23 mouse cellular contexts compared by ENCODE assay signal in genomic region chr7:81319749-81320148, GRCm38 (mm10). TPM values are rescaled to one million over a fixed set of nuclear protein-coding genes. Genes with fewer than 3 reads are reported as not detected.
DNase-seq lines count a peak whose midpoint lies in the region; ATAC-seq and TF ChIP-seq lines count a peak whose summit lies in the region.
"Had no signal": no experiment of that assay in that cellular context is flagged by ENCODE, and none has a peak within 500 bp of the region (broad histone marks: within the 10 kb centered on the region; RNA-seq: fewer than 3 reads in every experiment).

No protein-coding gene starts in this region.

- no peaks in the 10 kb centered on the region for H3K27me3 ChIP-seq in intestine, embryonic 15.5 days (replicated peaks)
- H3K27me3 ChIP-seq: forebrain, embryonic 12.5 days; heart, embryonic 13.5 days; limb, embryonic 15.5 days; midbrain, embryonic 15.5 days had no signal

- H3K36me3 ChIP-seq in intestine, embryonic 15.5 days: no peaks in the 10 kb centered on the region
- H3K36me3 ChIP-seq: forebrain, embryonic 12.5 days; G1E; heart, embryonic 13.5 days; limb, embryonic 15.5 days; midbrain, embryonic 15.5 days had no signal

- peak overlapping the region; percentile 83 for H3K27ac ChIP-seq in bone marrow, adult 2 months (ENCODE audit: control insufficient read depth, insufficient read depth, low read depth, low read length, poor library complexity)
- H3K27ac ChIP-seq in intestine, embryonic 15.5 days: no peak overlapping the region
- H3K27ac ChIP-seq: forebrain, embryonic 12.5 days; heart, embryonic 13.5 days; hindbrain, postnatal 0 days; limb, embryonic 15.5 days; midbrain, embryonic 15.5 days had no signal

- TF ChIP-seq CTCF in bone marrow, adult 2 months (IDR thresholded peaks at IDR 0.05; ENCODE audit: control insufficient read depth, insufficient read depth, low read length): no peak

- DNase-seq in heart, adult 11 months: peak; percentile 79
- no peak for DNase-seq in heart, adult 9 months (ENCODE audit: low spot score in 2 of 2)
- peak; percentile 74 for DNase-seq in 3T3-L1 (ENCODE audit: low read depth, low spot score)
- DNase-seq in cerebellum, adult 18-20 months: no peak
- no peak for DNase-seq in left cerebral cortex, adult 8-10 months (ENCODE audit: low spot score in 2 of 2)
- DNase-seq: adrenal gland, postnatal 10 days; cerebellum, adult 9-10 months; gastrocnemius, postnatal 36 days; heart, postnatal 36 days; kidney, adult 9 months; layer of hippocampus, adult 9-11 months; spleen, adult 18-20 months; thymus, adult 18-20 months had no signal

- peak; percentile 83 for ATAC-seq in megakaryocyte, adult 5-6 weeks (ENCODE audit: poor library complexity, severe bottlenecking)
- no peak for ATAC-seq in intestine, embryonic 15.5 days
- ATAC-seq: CD4-positive, CD25-positive, alpha-beta regulatory T cell, adult 4 months; hindbrain, postnatal 0 days; midbrain, embryonic 15.5 days had no signal

- no peaks in the 10 kb centered on the region for H3K9me3 ChIP-seq in intestine, embryonic 15.5 days
- H3K9me3 ChIP-seq: forebrain, embryonic 12.5 days; G1E; heart, embryonic 13.5 days; limb, embryonic 15.5 days; midbrain, embryonic 15.5 days had no signal

- 31% methylated on average over 6 of the region's 6 CpGs for WGBS in bone marrow, adult 2 months
- WGBS in intestine, embryonic 15.5 days: 64% methylated on average over 6 of the region's 6 CpGs

- H3K4me2 ChIP-seq in intestine, embryonic 15.5 days (replicated peaks): no peak overlapping the region
- H3K4me2 ChIP-seq: forebrain, embryonic 12.5 days; heart, embryonic 13.5 days; limb, embryonic 15.5 days; midbrain, embryonic 15.5 days had no signal

- peaks cover 9% of the 10 kb centered on the region for H3K4me1 ChIP-seq in bone marrow, adult 2 months (ENCODE audit: control insufficient read depth, insufficient read depth, low read length)
- H3K4me1 ChIP-seq in intestine, embryonic 15.5 days (replicated peaks): no peaks in the 10 kb centered on the region
- H3K4me1 ChIP-seq: forebrain, embryonic 12.5 days; heart, embryonic 13.5 days; limb, embryonic 15.5 days; midbrain, embryonic 15.5 days had no signal

- TF ChIP-seq POLR2A in bone marrow, adult 2 months (IDR thresholded peaks at IDR 0.05; ENCODE audit: borderline replicate concordance, control insufficient read depth, low read depth, low read length): no peak

- H3K4me3 ChIP-seq in bone marrow, adult 2 months (replicated peaks; ENCODE audit: control insufficient read depth, low read depth, low read length): no peak overlapping the region
- H3K4me3 ChIP-seq in intestine, embryonic 15.5 days (replicated peaks): no peak overlapping the region
- H3K4me3 ChIP-seq: forebrain, embryonic 12.5 days; heart, embryonic 13.5 days; limb, embryonic 15.5 days; midbrain, embryonic 15.5 days had no signal

- no peak overlapping the region for H3K9ac ChIP-seq in intestine, embryonic 15.5 days
- H3K9ac ChIP-seq: forebrain, embryonic 12.5 days; heart, embryonic 13.5 days; limb, embryonic 15.5 days; midbrain, embryonic 15.5 days had no signal

RNA-seq across cellular contexts. Expression of gene Rps17, which starts 25.3 kb away (rescaled TPM):
- 559 and 1,092 TPM in 2 replicates for polyA plus RNA-seq in bone marrow, adult 2 months (2011; ENCODE audit: insufficient read depth, insufficient read length, low replicate concordance, missing spikeins)
- 1,953 and 2,112 TPM in 2 replicates for total RNA-seq in megakaryocyte, adult 5-6 weeks (2015)
- total RNA-seq in megakaryocyte, adult 5-6 weeks (2017): 2,159 and 2,431 TPM in 2 replicates
- polyA plus RNA-seq in intestine, embryonic 15.5 days (2015; fragmentation: Nextera tagmentation; extraction: Ambion mirVana): 1,243 and 1,274 TPM in 2 replicates
- total RNA-seq in left cerebral cortex, adult 8-10 months (2022): 100 to 1,000 TPM; 520 to 601 (median 552) TPM

Comparison
In these comparisons a context has a peak if more than half of its experiments do, and no peak if none do; other contexts are left out.
1. DNase-seq: peak in heart, adult 11 months (single experiment) and 3T3-L1 (single experiment); none in heart, adult 9 months (0 of 2), cerebellum, adult 18-20 months (0 of 2) and left cerebral cortex, adult 8-10 months (0 of 2).